Mouse (Mus musculus): ENCODE measurements around the gene Ada. TPM values are rescaled to one million over a fixed set of nuclear protein-coding genes. Genes with fewer than 3 reads are reported as not detected.

The Ada gene
- 2.2 and 2.7 TPM in 2 replicates for polyA plus RNA-seq (2012; rRNA removed; ENCODE audit: low replicate concordance)

DNA sequence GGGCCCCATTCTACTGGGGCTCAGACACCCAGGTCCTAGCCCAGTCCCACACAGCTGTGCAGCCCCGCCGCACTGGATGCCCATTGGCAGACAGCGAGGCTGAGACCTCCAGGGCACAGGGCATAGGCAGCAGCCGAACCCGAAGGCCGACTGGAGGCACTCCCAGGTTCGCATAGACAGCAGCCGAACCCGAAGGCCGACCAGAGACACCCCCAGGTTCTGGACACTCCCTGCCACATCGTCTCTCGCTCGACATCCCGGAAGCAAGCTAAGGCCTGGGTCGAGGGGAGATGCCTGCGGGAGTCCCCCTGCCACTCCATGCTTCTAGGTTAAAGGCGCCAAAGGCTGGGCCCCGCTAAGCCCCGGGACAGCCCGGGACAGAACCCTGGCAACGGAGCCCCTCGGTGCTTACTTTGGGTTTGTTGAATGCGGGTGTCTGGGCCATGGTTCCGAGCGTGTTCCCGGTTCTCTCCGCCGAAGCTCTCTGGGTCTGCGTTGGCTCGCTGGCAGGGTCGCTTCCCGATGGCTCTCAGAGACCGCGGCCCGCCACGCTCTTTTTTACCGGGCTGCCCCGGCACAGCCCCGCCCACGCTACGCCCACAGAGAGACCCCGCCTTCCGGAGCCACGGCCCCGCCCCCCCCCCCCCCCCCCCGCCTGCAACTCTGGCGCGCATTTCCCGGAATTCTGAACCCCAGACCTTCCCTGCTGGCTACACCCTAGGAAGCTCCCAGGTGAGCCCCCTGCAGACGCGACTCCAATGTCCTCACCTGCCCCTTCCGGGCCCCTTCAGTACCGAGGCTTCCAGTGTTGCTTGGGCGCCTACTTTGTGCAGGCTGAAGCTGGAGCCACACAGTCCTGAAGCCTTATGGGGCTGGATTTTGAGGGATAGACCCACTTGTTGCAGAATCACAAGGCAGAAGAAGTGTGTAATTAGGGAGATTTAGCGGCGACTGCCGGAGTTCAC is at the start of gene Ada:
Gene Ada (minus strand): TSS at position 593 of the 965 bp plus-strand sequence.

Other genes starting within 250 kb of the Ada start
- 0.07 and 1.0 TPM in 2 replicates for gene Hnf4a, start 243.4 kb downstream of the Ada start, polyA plus RNA-seq (2012; rRNA removed; ENCODE audit: low replicate concordance)
- gene Ttpal, start 147.9 kb downstream of the Ada start, polyA plus RNA-seq (2012; rRNA removed; ENCODE audit: low replicate concordance): 24.3 and 46.4 TPM in 2 replicates
- gene Serinc3, start 105.1 kb downstream of the Ada start, polyA plus RNA-seq (2012; rRNA removed; ENCODE audit: low replicate concordance): 326 and 633 TPM in 2 replicates
- gene Pkig, start 91.9 kb downstream of the Ada start, polyA plus RNA-seq (2012; rRNA removed; ENCODE audit: low replicate concordance): 97.0 and 131 TPM in 2 replicates
- gene Ccn5, start 70.6 kb upstream of the Ada start, polyA plus RNA-seq (2012; rRNA removed; ENCODE audit: low replicate concordance): 16.1 and 19.6 TPM in 2 replicates
- gene Kcnk15, start 103.4 kb upstream of the Ada start, polyA plus RNA-seq (2012; rRNA removed; ENCODE audit: low replicate concordance): not detected in 2 replicates
- gene Rims4, start 168.4 kb upstream of the Ada start, polyA plus RNA-seq (2012; rRNA removed; ENCODE audit: low replicate concordance): 1.2 and 1.9 TPM in 2 replicates
- 54.2 and 98.4 TPM in 2 replicates for gene Ywhab, start 244.7 kb upstream of the Ada start, polyA plus RNA-seq (2012; rRNA removed; ENCODE audit: low replicate concordance)